Mouse (Mus musculus) small intestine, adult 10 weeks (tissue): ENCODE data around the gene Spata45. TPM values are rescaled to one million over a fixed set of nuclear protein-coding genes. Genes with fewer than 3 reads are reported as not detected.

ENCODE experiments used
- polyA plus RNA-seq: library from polyadenylated mRNA; stranded (reverse); fragments of 350-450 nt; fragmentation: Illumina TruSeq; extraction: RNeasy Lipid Tissue Mini Kit (QIAGEN cat#74804); gene quantifications from one replicate; pipeline ENCODE4 v1.2.3, GENCODE M21; 2014; ENCODE audit warnings: low replicate concordance

The Spata45 gene
- not detected for polyA plus RNA-seq

GRCm38 (mm10) chr1:191036554-191037334 is at the start of gene Spata45:
Gene Spata45, plus strand, starts transcription at chr1:191036639.

DNA sequence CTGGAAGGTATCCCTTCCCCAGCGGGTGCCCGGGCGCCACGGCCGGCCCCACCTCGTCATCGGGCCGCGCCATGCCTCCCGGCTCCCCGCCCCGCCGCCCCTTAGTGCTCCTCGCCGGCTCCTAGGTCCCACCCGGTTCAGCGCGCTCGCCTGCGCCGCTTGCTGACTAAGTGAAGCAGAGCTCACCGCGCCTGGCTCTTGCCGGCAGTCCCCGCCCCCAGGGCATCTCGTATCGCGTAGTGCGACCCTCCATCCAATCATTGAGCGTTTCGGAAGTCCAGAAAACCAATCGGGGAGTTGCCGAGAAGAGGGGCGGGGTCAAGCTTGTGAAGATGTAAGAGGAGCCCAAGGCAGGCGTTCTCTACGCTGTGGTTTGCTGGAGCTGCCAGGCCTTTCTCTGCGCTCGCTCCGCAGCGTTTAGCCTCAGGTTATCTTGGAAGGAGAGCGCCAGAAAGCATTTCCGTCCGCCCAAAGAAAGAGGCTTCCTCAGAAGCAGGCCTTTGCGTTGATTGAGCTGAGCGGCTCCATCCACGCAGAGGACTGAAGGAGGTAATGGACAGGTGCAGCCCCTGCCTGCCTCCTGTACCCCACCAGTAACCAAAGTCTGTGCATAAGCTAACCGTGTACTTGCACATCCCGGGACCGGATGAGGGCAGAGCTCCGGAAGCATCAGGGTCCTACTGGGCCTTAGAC is 10.3 kb upstream of the Spata45 start, which contains the start of gene Flvcr1:
TSS of gene Flvcr1 (minus strand) at position 138 of the 693 bp plus-strand sequence.

GRCm38 (mm10) chr1:191062781-191063485 is 26.5 kb downstream of the Spata45 start, which contains the start of the genes Tatdn3 and Nsl1:
Gene Tatdn3, minus strand, starts transcription at chr1:191062932.
Gene Nsl1, plus strand, starts transcription at chr1:191063012.

Other genes starting within 250 kb of the Spata45 start
- gene Rps6kc1, start 124.9 kb upstream of the Spata45 start, polyA plus RNA-seq = 5.0 TPM
- 73.9 TPM for gene Angel2, start 111.5 kb upstream of the Spata45 start, polyA plus RNA-seq
- 0.37 TPM for gene Vash2, start 57.3 kb upstream of the Spata45 start, polyA plus RNA-seq
- 319 TPM for gene Flvcr1, start 10.5 kb upstream of the Spata45 start, polyA plus RNA-seq
- gene Tatdn3, start 26.3 kb downstream of the Spata45 start, polyA plus RNA-seq = 15.5 TPM
- 0.74 TPM for gene Nsl1, start 26.4 kb downstream of the Spata45 start, polyA plus RNA-seq
- gene Batf3, start 61.2 kb downstream of the Spata45 start, polyA plus RNA-seq = 0.78 TPM
- not detected for gene Fam71a, start 128.2 kb downstream of the Spata45 start, polyA plus RNA-seq
- gene Atf3, start 181.4 kb downstream of the Spata45 start, polyA plus RNA-seq = 5.0 TPM